10 mouse cellular contexts compared by ENCODE assay signal in the genomic region with DNA sequence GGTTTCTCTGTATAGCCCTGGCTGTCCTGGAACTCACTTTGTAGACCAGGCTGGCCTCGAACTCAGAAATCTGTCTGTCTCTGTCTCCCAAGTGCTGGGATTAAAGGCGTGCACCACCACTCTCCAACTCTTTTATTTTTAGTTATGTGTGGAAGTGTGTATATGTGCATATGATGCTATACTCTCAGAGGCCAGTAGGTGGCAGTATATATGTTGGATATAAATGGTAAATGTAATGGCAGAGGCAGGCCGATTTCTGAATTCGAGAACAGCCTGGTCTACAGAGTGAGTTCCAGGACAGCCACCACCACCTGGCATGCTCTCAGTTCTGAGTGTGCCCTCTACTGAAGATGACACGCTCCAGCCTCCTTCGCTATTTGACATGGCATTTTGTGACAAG.
DNase-seq lines count a peak whose midpoint lies in the region; ATAC-seq and TF ChIP-seq lines count a peak whose summit lies in the region.
"Had no signal": no experiment of that assay in that cellular context is flagged by ENCODE, and none has a peak within 500 bp of the region (broad histone marks: within the 10 kb centered on the region; RNA-seq: fewer than 3 reads in every experiment).

No protein-coding gene starts in this region.

- no peak overlapping the region for H3K27ac ChIP-seq in kidney, adult 2 months (ENCODE audit: insufficient read depth, low read depth, low read length)
- H3K27ac ChIP-seq: heart, embryonic 13.5 days; midbrain, embryonic 10.5 days had no signal

- no peaks in the 10 kb centered on the region for H3K27me3 ChIP-seq in kidney, adult 2 months (replicated peaks; ENCODE audit: control insufficient read depth, insufficient read depth, low read length)
- H3K27me3 ChIP-seq: heart, embryonic 13.5 days had no signal

- intact Hi-C loops in left cerebral cortex, postnatal 36 days (cut with DNase I): no loop called here

- H3K36me3 ChIP-seq in kidney, adult 2 months (ENCODE audit: control insufficient read depth, insufficient read depth, low read length): no peaks in the 10 kb centered on the region
- H3K36me3 ChIP-seq: heart, embryonic 13.5 days; midbrain, embryonic 10.5 days had no signal

- WGBS in kidney, adult 2 months: 86% methylated on average over 6 of the region's 6 CpGs

- no peaks in the 10 kb centered on the region for H3K4me1 ChIP-seq in kidney, adult 2 months (ENCODE audit: control insufficient read depth, insufficient read depth, low read length)
- H3K4me1 ChIP-seq: heart, embryonic 13.5 days had no signal

- 0 out of 2 replicates have a peak, but pooled peaks have one; percentile 13 for TF ChIP-seq CTCF in kidney, adult 2 months (conservative IDR thresholded peaks at IDR 0.05; ENCODE audit: insufficient read depth, insufficient read length, low read depth, low read length)

- H3K4me3 ChIP-seq in kidney, adult 2 months (ENCODE audit: insufficient read depth, low read depth, low read length): no peak overlapping the region
- H3K4me3 ChIP-seq: heart, embryonic 13.5 days; midbrain, embryonic 10.5 days had no signal

- ATAC-seq in hematopoietic stem cell, adult 5-6 weeks (replicated peaks in 1 of 2; ENCODE audit: insufficient read depth in 1 of 2, low FRiP score in 2 of 2, low TSS enrichment in 1 of 2, low read depth in 1 of 2, poor library complexity in 2 of 2, severe bottlenecking in 2 of 2): peak; percentile 59 to 69; a peak in 3 of 4 replicates

- peak; percentile 33 for DNase-seq in kidney, adult 2 months
- DNase-seq in kidney, postnatal 4 days: no peak
- DNase-seq in 3134 (ENCODE audit: extremely low read depth, insufficient read length, low spot score) (peak; percentile 2), ES-CJ7 (ENCODE audit: low read depth, low spot score) (peak; percentile 76)
- no peak for DNase-seq in adrenal gland, postnatal 14 days
- DNase-seq in left cerebral cortex, postnatal 36 days (ENCODE audit: low spot score in 2 of 2): no peak
- DNase-seq in heart, adult 11 months: no peak

- no peak for TF ChIP-seq POLR2A in kidney, adult 2 months (IDR thresholded peaks at IDR 0.05; ENCODE audit: low read depth, low read length)

Comparison
In these comparisons a context has a peak if more than half of its experiments do, and no peak if none do; other contexts are left out.
1. DNase-seq: peak in kidney, adult 2 months (single experiment), 3134 (single experiment) and ES-CJ7 (single experiment); none in kidney, postnatal 4 days (0 of 2), adrenal gland, postnatal 14 days (single experiment), left cerebral cortex, postnatal 36 days (0 of 2) and heart, adult 11 months (single experiment).